Mouse (Mus musculus) heart, embryonic 11.5 days (tissue): ENCODE results near the gene Skap2. TPM values are rescaled to one million over a fixed set of nuclear protein-coding genes. Genes with fewer than 3 reads are reported as not detected.

Experiments
- ATAC-seq: fragments of 200-750 bp; cut with Nextera tagmentation; replicated peaks from 2 replicates; pipeline ENCODE4 v1.8.0; 2017; ENCODE audit warnings: moderate library complexity; ENCODE audit not compliant: insufficient number of reproducible peaks, low FRiP score, low TSS enrichment
- H3K27ac ChIP-seq: fragments of 300-500 bp; sonication (generic); 2 replicates; pipeline ENCODE4 v1.5.1; 2014; ENCODE audit warnings: mild to moderate bottlenecking, low read depth, low read length
- H3K27me3 ChIP-seq: fragments of 300-500 bp; sonication (generic); 2 replicates; pipeline ENCODE4 v1.6.1; 2014; ENCODE audit warnings: mild to moderate bottlenecking, low read length, mixed read lengths; ENCODE audit not compliant: control insufficient read depth, insufficient read depth
- H3K36me3 ChIP-seq: fragments of 300-500 bp; sonication (generic); 2 replicates; pipeline ENCODE4 v1.6.1; 2014; ENCODE audit warnings: mild to moderate bottlenecking, low read length, moderate library complexity, mixed read lengths; ENCODE audit not compliant: control insufficient read depth, insufficient read depth
- H3K4me1 ChIP-seq: fragments of 300-500 bp; sonication (generic); 2 replicates; pipeline ENCODE4 v1.6.1; 2014; ENCODE audit warnings: low read length; ENCODE audit not compliant: control insufficient read depth, insufficient read depth
- H3K4me2 ChIP-seq: fragments of 300-500 bp; sonication (generic); 2 replicates; pipeline ENCODE4 v1.6.1; 2014; ENCODE audit warnings: mild to moderate bottlenecking, moderate library complexity
- H3K4me3 ChIP-seq: fragments of 300-500 bp; sonication (generic); 2 replicates; pipeline ENCODE4 v1.5.1; 2014; ENCODE audit warnings: low read depth, low read length
- H3K9ac ChIP-seq: fragments of 300-500 bp; sonication (generic); 2 replicates; pipeline ENCODE4 v1.6.1; 2014; ENCODE audit warnings: mild to moderate bottlenecking, low read depth, low read length, moderate library complexity
- H3K9me3 ChIP-seq: fragments of 300-500 bp; sonication (generic); replicated peaks from 2 replicates; pipeline ENCODE4 v1.6.1; 2016; ENCODE audit warnings: low read length; ENCODE audit not compliant: control insufficient read depth
- WGBS: fragments of 180-500 bp; shearing (Covaris S2); extraction: QIAGEN DNeasy Blood & Tissue Kit; methylation state at CpG from one replicate; pipeline ENCODE4 v1.1.7; 2014; ENCODE audit not compliant: insufficient replicate concordance; 5-methylcytosine and 5-hydroxymethylcytosine counted together
- polyA plus RNA-seq: library from polyadenylated mRNA; unstranded; fragments of >200 nt; fragmentation: Nextera tagmentation; extraction: Ambion mirVana; gene quantifications from 2 replicates; pipeline ENCODE4 v1.2.1, GENCODE M21; 2014

Gene Skap2
- polyA plus RNA-seq, 1 experiment from 2014 or later = 16.1 TPM

GRCm38 (mm10) chr6:51894717-51895116 lies 117.6 kb downstream of the Skap2 start:
- Histone ChIP-seq H3K4me2 (no peak overlapping the region), H3K27me3 (no peaks in the 10 kb centered on the region), H3K4me3 (no peak overlapping the region), H3K9me3 (no peaks in the 10 kb centered on the region), H3K4me1 (no peaks in the 10 kb centered on the region), H3K27ac (no peak overlapping the region), H3K9ac (no peak overlapping the region), H3K36me3 (no peaks in the 10 kb centered on the region)
- WGBS = 66% methylated on average over 3 of the region's 3 CpGs
- ATAC-seq = no peak

- ATAC-seq = no peak
- Histone ChIP-seq H3K27ac (no peak overlapping the region), H3K27me3 (no peaks in the 10 kb centered on the region), H3K9me3 (no peaks in the 10 kb centered on the region), H3K4me2 (no peak overlapping the region), H3K4me3 (no peak overlapping the region), H3K36me3 (no peaks in the 10 kb centered on the region), H3K4me1 (no peaks in the 10 kb centered on the region), H3K9ac (no peak overlapping the region)
- 79% methylated on average over 5 of the region's 5 CpGs for WGBS
Observed at GRCm38 (mm10) chr6:51890356-51890755, 122.0 kb downstream of the Skap2 start.

- Histone ChIP-seq H3K4me2 (no peak overlapping the region), H3K27me3 (no peaks in the 10 kb centered on the region), H3K4me1 (no peaks in the 10 kb centered on the region), H3K9me3 (no peaks in the 10 kb centered on the region), H3K36me3 (no peaks in the 10 kb centered on the region), H3K4me3 (no peak overlapping the region), H3K9ac (no peak overlapping the region), H3K27ac (no peak overlapping the region)
- WGBS = 63% methylated on average over 4 of the region's 4 CpGs
- ATAC-seq = no peak
Observed at GRCm38 (mm10) chr6:51889824-51890223, 122.5 kb downstream of the Skap2 start.

- Histone ChIP-seq H3K4me3 (no peak overlapping the region), H3K9ac (no peak overlapping the region), H3K4me2 (no peak overlapping the region), H3K36me3 (no peaks in the 10 kb centered on the region), H3K9me3 (no peaks in the 10 kb centered on the region), H3K4me1 (no peaks in the 10 kb centered on the region), H3K27me3 (no peaks in the 10 kb centered on the region), H3K27ac (no peak overlapping the region)
- WGBS = 37% methylated on average over 3 of the region's 3 CpGs
- no peak for ATAC-seq
Observed at GRCm38 (mm10) chr6:51886902-51887431, 125.4 kb downstream of the Skap2 start.

GRCm38 (mm10) chr6:51882880-51883274 lies 129.5 kb downstream of the Skap2 start:
- Histone ChIP-seq H3K4me3 (no peak overlapping the region), H3K4me1 (peaks cover 6% of the 10 kb centered on the region; the same call in 1 of the 2 replicates), H3K4me2 (no peak overlapping the region), H3K27me3 (no peaks in the 10 kb centered on the region), H3K9ac (no peak overlapping the region), H3K27ac (no peak overlapping the region), H3K9me3 (no peaks in the 10 kb centered on the region), H3K36me3 (no peaks in the 10 kb centered on the region)
- 82% methylated on average over 5 of the region's 5 CpGs for WGBS
- ATAC-seq = no peak

- H3K4me3 ChIP-seq = no peak overlapping the region
- H3K4me1 ChIP-seq = peaks cover 6% of the 10 kb centered on the region; the same call in 1 of the 2 replicates
- no peaks in the 10 kb centered on the region for H3K36me3 ChIP-seq
- H3K27ac ChIP-seq = no peak overlapping the region
- H3K9ac ChIP-seq = no peak overlapping the region
- WGBS = 84% methylated on average over 17 of the region's 17 CpGs
- no peak overlapping the region for H3K4me2 ChIP-seq
- no peaks in the 10 kb centered on the region for H3K27me3 ChIP-seq
- no peak for ATAC-seq
- H3K9me3 ChIP-seq = no peaks in the 10 kb centered on the region
Observed at GRCm38 (mm10) chr6:51882266-51882879, 130.0 kb downstream of the Skap2 start.

GRCm38 (mm10) chr6:51881181-51881968 lies 131.0 kb downstream of the Skap2 start:
- 51% methylated on average over 13 of the region's 13 CpGs for WGBS
- Histone ChIP-seq H3K9me3 (no peaks in the 10 kb centered on the region), H3K9ac (no peak overlapping the region), H3K4me3 (no peak overlapping the region), H3K4me1 (peaks cover 14% of the 10 kb centered on the region), H3K36me3 (no peaks in the 10 kb centered on the region), H3K4me2 (0 out of 2 replicates have a peak overlapping the region, but pooled peaks have one; percentile 7), H3K27me3 (no peaks in the 10 kb centered on the region), H3K27ac (peak overlapping the region; percentile 78)
- ATAC-seq = no peak; the same call in 1 of the 2 replicates

GRCm38 (mm10) chr6:51880778-51881177 lies 131.6 kb downstream of the Skap2 start:
- H3K27ac ChIP-seq = peak overlapping the region; percentile 78
- H3K27me3 ChIP-seq = no peaks in the 10 kb centered on the region
- H3K4me3 ChIP-seq = no peak overlapping the region
- H3K36me3 ChIP-seq = no peaks in the 10 kb centered on the region
- ATAC-seq = no peak
- 40% methylated on average over 6 of the region's 6 CpGs for WGBS
- H3K9ac ChIP-seq = no peak overlapping the region
- H3K4me1 ChIP-seq = peaks cover 18% of the 10 kb centered on the region
- H3K9me3 ChIP-seq = no peaks in the 10 kb centered on the region
- 0 out of 2 replicates have a peak overlapping the region, but pooled peaks have one; percentile 7 for H3K4me2 ChIP-seq
